Mouse (Mus musculus): ENCODE data around the gene Slc30a9.

Slc30a9 gene
- long read RNA-seq, experiment 1, full-length matches to known transcripts = 43 of 53 reads
- long read RNA-seq, experiment 1, partial matches to known transcripts = 5 of 53 reads
- long read RNA-seq, experiment 1, other reads (novel, unspliced or antisense) = 5 of 53 reads
- long read RNA-seq, experiment 2, full-length matches to known transcripts = 48 of 66 reads
- long read RNA-seq, experiment 2, partial matches to known transcripts = 14 of 66 reads
- long read RNA-seq, experiment 2, other reads (novel, unspliced or antisense) = 4 of 66 reads

DNA sequence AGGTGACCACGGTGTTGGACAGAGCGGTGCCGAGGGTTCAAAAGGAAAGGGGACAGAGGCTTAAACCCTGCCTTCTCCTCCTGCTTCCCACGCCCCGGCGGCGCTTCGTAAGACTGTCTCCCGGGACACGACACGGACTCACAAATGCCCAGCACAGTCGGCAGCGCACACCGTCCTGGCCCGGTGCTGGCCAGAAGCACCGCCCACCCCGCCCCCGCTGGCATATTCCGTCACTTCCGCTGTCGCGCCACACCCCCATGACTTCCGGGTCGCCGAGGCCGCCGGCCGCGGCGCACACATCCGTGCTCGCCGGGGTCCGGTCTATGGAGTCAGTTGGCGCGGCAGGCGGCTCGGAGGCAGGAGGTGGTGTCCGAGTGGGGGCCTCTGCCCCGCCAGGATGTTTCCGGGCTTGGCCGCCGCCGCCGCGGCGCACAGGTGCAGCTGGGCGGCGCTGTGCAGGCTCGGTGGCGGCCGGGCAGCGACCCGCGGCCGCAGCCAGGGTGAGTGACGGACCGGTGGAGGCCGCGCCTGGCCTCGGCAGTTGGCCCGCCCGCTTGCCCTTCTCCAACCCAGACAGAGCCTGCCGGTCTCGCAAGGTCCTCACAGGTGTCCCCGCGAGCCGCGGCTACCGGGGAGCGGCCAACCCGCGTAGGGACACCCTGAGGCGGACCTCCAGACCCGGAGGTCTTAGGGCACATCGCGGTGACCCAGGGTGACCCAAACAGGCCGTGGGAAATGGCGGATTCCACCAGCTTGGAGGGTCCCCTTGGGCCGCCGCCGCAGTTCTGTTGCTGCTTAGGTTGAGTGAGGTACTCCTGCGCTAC lies at the start of gene Slc30a9:
Gene Slc30a9, plus strand, starts transcription at position 258 of the 824 bp plus-strand sequence.
- intact Hi-C loops (cut with DNase I) = loop anchor here (5.0 kb wide), 1 partner anchor 45 kb away; the partner anchor contains the start of gene Tmem33

- intact Hi-C loops (cut with DNase I) = no loop called here
These were observed 48.3 kb upstream of the Slc30a9 start for GRCm38 (mm10) chr5:67258473-67258872.

DNA sequence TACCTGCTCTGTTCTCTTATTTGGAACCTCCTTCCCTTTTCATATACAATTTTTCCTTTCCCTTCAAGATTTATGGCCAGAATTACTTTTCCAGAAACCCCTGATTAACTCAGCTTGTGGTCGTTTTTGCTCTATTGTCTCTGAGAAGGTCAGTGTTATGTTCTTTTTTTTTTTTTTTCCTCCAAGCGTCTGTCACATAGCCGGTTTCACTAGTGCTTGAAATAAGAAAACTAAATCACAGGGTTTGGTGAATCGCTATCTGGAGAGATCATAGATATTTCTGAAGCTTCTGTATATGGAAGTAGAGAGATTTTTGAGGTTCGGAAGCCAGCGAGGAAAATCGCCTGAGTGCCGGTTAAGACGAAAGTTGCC lies 46.6 kb upstream of the Slc30a9 start:
- intact Hi-C loops (cut with DNase I) = loop anchor here (5.0 kb wide), 1 partner anchor 47 kb away; the partner anchor contains the start of gene Slc30a9

GRCm38 (mm10) chr5:67260531-67261371 lies 46.0 kb upstream of the Slc30a9 start, which contains the start of gene Tmem33:
Gene Tmem33, plus strand, starts transcription at chr5:67260565.
- intact Hi-C loops (cut with DNase I) = loop anchor here (5.0 kb wide), 1 partner anchor 47 kb away; the partner anchor contains the start of gene Slc30a9

GRCm38 (mm10) chr5:67262964-67263363 lies 43.8 kb upstream of the Slc30a9 start:
- intact Hi-C loops (cut with DNase I) = loop anchor here (5.0 kb wide), 1 partner anchor 44 kb away; the partner anchor contains the start of gene Slc30a9

GRCm38 (mm10) chr5:67266106-67266505 lies 40.6 kb upstream of the Slc30a9 start:
- intact Hi-C loops (cut with DNase I) = no loop called here

DNA sequence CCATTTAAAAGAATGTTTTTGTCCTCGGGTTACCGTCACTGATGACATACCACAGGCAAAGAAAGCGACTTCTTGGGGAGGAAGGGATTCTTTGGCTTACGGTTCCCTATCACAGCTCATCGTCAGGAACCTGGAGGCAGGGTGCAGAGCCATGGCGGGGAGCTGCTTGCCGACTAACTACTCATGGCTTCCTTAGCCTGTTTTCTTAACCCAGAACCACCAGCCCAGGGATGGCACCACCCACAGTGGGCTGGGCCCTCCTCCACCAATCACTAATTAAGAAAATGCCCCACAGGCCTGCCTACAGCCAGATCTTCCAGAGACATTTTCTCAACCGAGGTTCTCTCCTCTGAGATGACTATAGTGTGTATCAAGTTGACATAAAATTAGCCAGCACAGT lies 37.4 kb upstream of the Slc30a9 start:
- intact Hi-C loops (cut with DNase I) = no loop called here

DNA sequence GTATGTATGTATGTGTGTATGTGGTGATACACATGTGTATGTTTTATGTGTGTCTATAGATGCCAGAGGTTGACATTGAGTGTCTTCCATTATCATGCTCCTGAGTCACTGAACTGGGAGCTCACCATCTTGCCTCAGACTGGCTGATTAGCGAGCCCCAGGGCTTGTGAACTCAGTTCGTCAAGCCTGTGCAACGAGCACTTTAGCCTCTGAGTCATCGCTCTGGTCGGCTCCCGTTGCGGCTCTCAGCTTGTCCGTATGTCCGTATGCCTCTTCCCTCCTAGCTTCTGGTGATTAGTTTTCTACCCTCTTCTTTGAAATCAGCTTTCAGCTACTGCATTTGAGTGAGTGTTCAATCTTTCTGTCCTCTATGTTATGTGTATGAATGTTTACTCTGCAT lies 27.3 kb upstream of the Slc30a9 start:
- intact Hi-C loops (cut with DNase I) = no loop called here

GRCm38 (mm10) chr5:67279840-67280239 lies 26.9 kb upstream of the Slc30a9 start:
- intact Hi-C loops (cut with DNase I) = no loop called here

DNA sequence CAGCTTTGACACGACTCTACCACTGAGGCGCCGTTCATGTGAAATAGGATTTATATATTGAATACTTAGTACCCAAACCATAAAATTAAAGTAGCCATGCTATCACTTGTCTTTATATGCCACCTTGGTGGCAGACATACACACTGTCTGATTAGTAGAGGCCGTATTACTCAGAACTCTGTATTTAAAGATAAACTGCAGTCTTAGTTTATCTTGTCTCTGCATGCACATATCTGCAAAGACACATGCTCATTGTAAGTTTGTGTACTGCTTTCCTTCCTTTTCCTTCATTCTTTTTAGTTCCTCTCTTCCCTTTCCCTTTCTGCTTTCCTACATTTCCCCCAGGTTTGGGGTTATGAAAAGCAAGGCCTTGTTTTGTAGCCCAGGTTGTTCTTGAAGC lies 26.4 kb upstream of the Slc30a9 start:
- intact Hi-C loops (cut with DNase I) = no loop called here

- intact Hi-C loops (cut with DNase I) = no loop called here
These were observed 11.7 kb upstream of the Slc30a9 start for GRCm38 (mm10) chr5:67295029-67295428.

- intact Hi-C loops (cut with DNase I) = no loop called here
These were observed 11.1 kb upstream of the Slc30a9 start for GRCm38 (mm10) chr5:67295682-67296081.

- intact Hi-C loops (cut with DNase I) = no loop called here
These were observed 10.6 kb upstream of the Slc30a9 start for GRCm38 (mm10) chr5:67296171-67296570.

GRCm38 (mm10) chr5:67297026-67297813 lies 9.5 kb upstream of the Slc30a9 start:
- intact Hi-C loops (cut with DNase I) = no loop called here

GRCm38 (mm10) chr5:67299847-67300412 lies 6.8 kb upstream of the Slc30a9 start:
- intact Hi-C loops (cut with DNase I) = no loop called here

DNA sequence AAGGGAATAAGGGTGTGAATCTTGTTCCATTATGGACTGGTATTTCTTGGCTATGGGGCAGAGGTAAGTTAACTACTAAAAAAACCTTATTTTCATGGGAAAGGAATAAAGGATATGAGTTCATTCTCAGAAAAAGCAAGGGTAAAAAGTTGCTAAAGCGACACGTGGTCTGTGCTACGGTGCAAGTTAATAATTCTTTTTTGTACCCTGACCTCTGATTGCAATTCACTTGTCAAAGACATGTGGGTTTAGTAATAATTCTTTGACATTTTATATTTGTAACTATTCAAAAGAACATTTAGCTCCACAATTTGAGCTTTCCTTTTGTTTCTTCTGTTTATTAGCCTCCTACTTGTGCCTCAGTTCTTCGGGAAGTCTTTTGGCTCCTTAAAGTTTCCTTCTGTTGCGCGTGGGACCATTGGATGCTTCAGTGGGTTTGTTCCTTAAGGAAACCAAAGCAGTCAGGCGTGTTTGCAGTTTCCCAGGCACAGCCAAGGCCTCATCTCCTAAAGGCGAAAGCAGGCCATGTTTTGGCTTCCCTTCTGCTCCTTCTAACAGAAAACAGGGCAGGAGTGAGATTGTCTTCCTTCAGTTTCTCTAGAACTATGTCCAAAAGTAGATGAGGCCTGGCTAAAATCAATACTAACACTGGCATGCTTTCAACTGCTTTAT lies 5.7 kb upstream of the Slc30a9 start:
- intact Hi-C loops (cut with DNase I) = no loop called here

GRCm38 (mm10) chr5:67301722-67302331 lies 4.9 kb upstream of the Slc30a9 start:
- intact Hi-C loops (cut with DNase I) = no loop called here

- intact Hi-C loops (cut with DNase I) = no loop called here
These were observed 2.9 kb upstream of the Slc30a9 start for GRCm38 (mm10) chr5:67303816-67304215.

GRCm38 (mm10) chr5:67307659-67308222 lies 986 bp downstream of the Slc30a9 start:
- intact Hi-C loops (cut with DNase I) = loop anchor here (5.0 kb wide), 1 partner anchor 45 kb away; the partner anchor contains the start of gene Tmem33

Measured in adrenal gland (tissue).